Mouse (Mus musculus): ENCODE data around the gene Map2k5. TPM values are rescaled to one million over a fixed set of nuclear protein-coding genes. Genes with fewer than 3 reads are reported as not detected.

Gene Map2k5
- total and polyA plus RNA-seq, 2 experiments from 2014 or later, result 22.4 to 32.7 TPM

- ATAC-seq (ENCODE audit: low FRiP score) (no peak), DNase-seq (ENCODE audit: low spot score) (no peak)
- Histone ChIP-seq H3K27me3 (ENCODE audit: insufficient read depth, low read length) (no peaks in the 10 kb centered on the region), H3K9ac (replicated peaks; ENCODE audit: low read length, poor library complexity, severe bottlenecking) (no peak overlapping the region), H3K27ac (ENCODE audit: low read depth, low read length) (no peak overlapping the region), H3K4me1 (ENCODE audit: insufficient read depth, low read length) (peaks cover 3% of the 10 kb centered on the region; the same call in 1 of the 2 replicates), H3K4me2 (ENCODE audit: low read depth, low read length, poor library complexity, severe bottlenecking) (no peak overlapping the region), H3K4me3 (ENCODE audit: low read depth, low read length) (no peak overlapping the region), H3K36me3 (ENCODE audit: insufficient read depth, low read length) (no peaks in the 10 kb centered on the region), H3K9me3 (ENCODE audit: low read length) (no peaks in the 10 kb centered on the region)
- TF ChIP-seq CTCF (IDR thresholded peaks at IDR 0.05), result no peak
- 97% methylated on average over 7 of the region's 7 CpGs for WGBS
These were observed 95.7 kb downstream of the Map2k5 start for GRCm38 (mm10) chr9:63281996-63282395.

DNA sequence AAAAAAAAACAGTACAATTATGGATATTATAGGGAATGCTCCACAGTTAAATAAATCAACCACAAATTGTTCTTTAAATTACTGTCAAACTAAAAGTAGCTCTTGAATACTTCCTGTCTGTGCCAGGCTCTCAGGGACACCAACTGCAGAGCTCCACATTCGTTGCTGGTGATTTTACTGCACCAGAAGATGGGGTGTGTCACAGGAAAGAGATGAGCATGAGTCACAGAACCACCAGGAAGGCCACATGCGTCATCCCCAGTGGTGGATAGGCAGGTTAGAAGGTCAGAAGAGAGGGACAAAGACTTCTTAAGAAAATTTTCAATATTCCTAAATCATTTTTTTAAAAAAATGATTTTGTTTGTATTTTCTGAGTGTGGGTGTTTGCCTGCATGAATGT, 96.6 kb downstream of the Map2k5 start:
- no peak for ATAC-seq (ENCODE audit: low FRiP score)
- TF ChIP-seq CTCF (IDR thresholded peaks at IDR 0.05), result no peak
- Histone ChIP-seq H3K27ac (ENCODE audit: low read depth, low read length) (no peak overlapping the region), H3K9me3 (ENCODE audit: low read length) (no peaks in the 10 kb centered on the region), H3K36me3 (ENCODE audit: insufficient read depth, low read length) (no peaks in the 10 kb centered on the region), H3K27me3 (ENCODE audit: insufficient read depth, low read length) (no peaks in the 10 kb centered on the region), H3K4me1 (ENCODE audit: insufficient read depth, low read length) (peaks cover 3% of the 10 kb centered on the region; the same call in 1 of the 2 replicates), H3K4me2 (ENCODE audit: low read depth, low read length, poor library complexity, severe bottlenecking) (no peak overlapping the region), H3K4me3 (ENCODE audit: low read depth, low read length) (no peak overlapping the region), H3K9ac (replicated peaks; ENCODE audit: low read length, poor library complexity, severe bottlenecking) (no peak overlapping the region)
- no peak for DNase-seq (ENCODE audit: low spot score)
- WGBS, result 86% methylated on average over 2 of the region's 2 CpGs

GRCm38 (mm10) chr9:63273781-63274180, 103.9 kb downstream of the Map2k5 start:
- H3K9ac ChIP-seq (replicated peaks; ENCODE audit: low read length, poor library complexity, severe bottlenecking), result no peak overlapping the region
- H3K9me3 ChIP-seq (ENCODE audit: low read length), result no peaks in the 10 kb centered on the region
- DNase-seq (ENCODE audit: low spot score) (no peak), ATAC-seq (ENCODE audit: low FRiP score) (no peak)
- no peak overlapping the region for H3K27ac ChIP-seq (ENCODE audit: low read depth, low read length)
- no peaks in the 10 kb centered on the region for H3K27me3 ChIP-seq (ENCODE audit: insufficient read depth, low read length)
- no peak overlapping the region for H3K4me3 ChIP-seq (ENCODE audit: low read depth, low read length)
- H3K4me2 ChIP-seq (ENCODE audit: low read depth, low read length, poor library complexity, severe bottlenecking), result no peak overlapping the region
- no peaks in the 10 kb centered on the region for H3K36me3 ChIP-seq (ENCODE audit: insufficient read depth, low read length)
- H3K4me1 ChIP-seq (ENCODE audit: insufficient read depth, low read length), result no peaks in the 10 kb centered on the region
- 88% methylated on average over 6 of the region's 6 CpGs for WGBS
- no peak for TF ChIP-seq CTCF (IDR thresholded peaks at IDR 0.05)

- WGBS, result 59% methylated on average over 3 of the region's 3 CpGs
- Histone ChIP-seq H3K4me3 (ENCODE audit: low read depth, low read length) (no peak overlapping the region), H3K9ac (replicated peaks; ENCODE audit: low read length, poor library complexity, severe bottlenecking) (no peak overlapping the region), H3K9me3 (ENCODE audit: low read length) (no peaks in the 10 kb centered on the region), H3K27ac (ENCODE audit: low read depth, low read length) (no peak overlapping the region), H3K27me3 (ENCODE audit: insufficient read depth, low read length) (no peaks in the 10 kb centered on the region), H3K4me2 (ENCODE audit: low read depth, low read length, poor library complexity, severe bottlenecking) (no peak overlapping the region), H3K36me3 (ENCODE audit: insufficient read depth, low read length) (no peaks in the 10 kb centered on the region), H3K4me1 (ENCODE audit: insufficient read depth, low read length) (no peaks in the 10 kb centered on the region)
- TF ChIP-seq CTCF (IDR thresholded peaks at IDR 0.05), result no peak
- ATAC-seq (ENCODE audit: low FRiP score), result no peak
- DNase-seq (ENCODE audit: low spot score), result no peak
These were observed 107.9 kb downstream of the Map2k5 start for GRCm38 (mm10) chr9:63269839-63270238.

DNA sequence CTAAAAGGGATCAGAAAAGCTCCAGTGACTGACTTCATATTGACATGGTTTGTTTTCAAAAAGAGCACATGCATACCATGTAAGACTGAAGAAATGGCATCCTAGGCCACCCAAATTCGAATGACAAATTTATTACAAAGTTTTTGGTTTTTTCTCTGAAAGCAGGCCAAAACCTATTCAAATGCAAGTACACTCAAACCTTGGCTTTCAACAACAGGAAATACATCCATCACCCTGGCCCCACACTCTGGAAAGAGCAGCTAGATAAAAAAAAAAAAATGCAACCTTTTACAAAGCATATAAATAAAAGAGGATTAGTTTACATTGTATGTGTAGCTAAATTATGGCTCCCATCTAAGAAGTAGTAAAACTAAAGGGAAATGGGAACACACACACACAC, 114.5 kb downstream of the Map2k5 start:
- no peaks in the 10 kb centered on the region for H3K4me1 ChIP-seq (ENCODE audit: insufficient read depth, low read length)
- no peak overlapping the region for H3K9ac ChIP-seq (replicated peaks; ENCODE audit: low read length, poor library complexity, severe bottlenecking)
- no peak for TF ChIP-seq CTCF (IDR thresholded peaks at IDR 0.05)
- WGBS, result 89% methylated on average over 1 of the region's 1 CpGs
- no peak overlapping the region for H3K4me3 ChIP-seq (ENCODE audit: low read depth, low read length)
- no peaks in the 10 kb centered on the region for H3K27me3 ChIP-seq (ENCODE audit: insufficient read depth, low read length)
- no peak overlapping the region for H3K27ac ChIP-seq (ENCODE audit: low read depth, low read length)
- no peak for ATAC-seq (ENCODE audit: low FRiP score)
- no peak for DNase-seq (ENCODE audit: low spot score)
- H3K36me3 ChIP-seq (ENCODE audit: insufficient read depth, low read length), result no peaks in the 10 kb centered on the region
- H3K4me2 ChIP-seq (ENCODE audit: low read depth, low read length, poor library complexity, severe bottlenecking), result no peak overlapping the region
- H3K9me3 ChIP-seq (ENCODE audit: low read length), result no peaks in the 10 kb centered on the region

- no peaks in the 10 kb centered on the region for H3K27me3 ChIP-seq (ENCODE audit: insufficient read depth, low read length)
- H3K36me3 ChIP-seq (ENCODE audit: insufficient read depth, low read length), result no peaks in the 10 kb centered on the region
- H3K4me2 ChIP-seq (ENCODE audit: low read depth, low read length, poor library complexity, severe bottlenecking), result no peak overlapping the region
- no peaks in the 10 kb centered on the region for H3K4me1 ChIP-seq (ENCODE audit: insufficient read depth, low read length)
- H3K9ac ChIP-seq (replicated peaks; ENCODE audit: low read length, poor library complexity, severe bottlenecking), result no peak overlapping the region
- no peak overlapping the region for H3K4me3 ChIP-seq (ENCODE audit: low read depth, low read length)
- TF ChIP-seq CTCF (IDR thresholded peaks at IDR 0.05), result no peak
- 59% methylated on average over 3 of the region's 3 CpGs for WGBS
- H3K27ac ChIP-seq (ENCODE audit: low read depth, low read length), result no peak overlapping the region
- H3K9me3 ChIP-seq (ENCODE audit: low read length), result no peaks in the 10 kb centered on the region
- peak; percentile 15 for DNase-seq (ENCODE audit: low spot score)
- no peak for ATAC-seq (ENCODE audit: low FRiP score)
These were observed 118.9 kb downstream of the Map2k5 start for GRCm38 (mm10) chr9:63258768-63259167.
